Mouse (Mus musculus): ENCODE measurements around the gene Meioc. TPM values are rescaled to one million over a fixed set of nuclear protein-coding genes. Genes with fewer than 3 reads are reported as not detected.
"Not testable (repeated sequence)": the region's sequence is repeated elsewhere in the genome, so short reads cannot be mapped to it uniquely, and the experiment has no call there.

The Meioc gene
- total RNA-seq, 1 experiment = 9.8 TPM

DNA sequence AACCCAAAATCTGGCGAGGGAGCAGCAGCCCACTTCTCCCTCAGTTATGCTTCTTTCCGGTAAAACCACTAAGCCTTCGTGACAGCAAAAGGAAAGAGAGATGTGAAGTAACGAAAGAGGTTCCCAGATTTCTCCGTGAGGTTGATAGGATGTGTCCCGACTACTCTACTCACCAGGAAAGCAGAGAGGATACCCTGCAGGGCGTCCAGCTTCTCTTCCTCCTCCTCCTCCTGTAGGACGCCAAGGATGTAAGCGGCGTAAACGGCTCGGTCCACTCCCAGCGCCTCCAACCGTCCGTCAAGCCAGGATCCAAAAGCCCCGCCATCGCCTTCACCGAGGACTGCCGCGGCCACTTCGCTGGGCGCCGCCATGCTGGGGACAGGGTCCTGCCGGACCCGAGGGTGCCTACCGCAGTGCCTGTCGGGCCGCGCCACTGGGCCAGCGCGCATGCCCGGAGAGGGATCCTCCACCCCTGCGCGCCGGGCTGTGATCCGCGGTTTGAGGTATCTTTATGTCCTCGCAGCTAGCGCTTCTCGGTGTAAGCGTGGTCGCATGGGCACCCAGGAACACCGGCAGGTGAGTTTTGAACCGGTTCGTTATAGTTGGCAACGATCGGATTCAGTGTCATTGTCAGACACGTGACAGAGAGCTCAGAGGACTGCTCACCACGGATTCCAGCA lies 34.0 kb downstream of the Meioc start, which contains the start of gene Ccdc43:
Gene Ccdc43, minus strand, starts transcription at position 445 of the 680 bp plus-strand sequence.
- Histone ChIP-seq H3K4me3 (ENCODE audit: insufficient read depth in 1 of 2, low read depth in 1 of 2, low read length in 2 of 2, poor library complexity in 1 of 2, severe bottlenecking in 1 of 2) (peak within 1 kb of the TSS; percentile 93 to 96), H3K27ac (ENCODE audit: insufficient read depth, low read depth, low read length, poor library complexity, severe bottlenecking) (no peak within 1 kb of the TSS)
- in situ Hi-C loops (cut with MboI; ENCODE audit: low sequenced_read_pairs in 2 of 2, unreplicated experiment in 2 of 2) = no loop called here

DNA sequence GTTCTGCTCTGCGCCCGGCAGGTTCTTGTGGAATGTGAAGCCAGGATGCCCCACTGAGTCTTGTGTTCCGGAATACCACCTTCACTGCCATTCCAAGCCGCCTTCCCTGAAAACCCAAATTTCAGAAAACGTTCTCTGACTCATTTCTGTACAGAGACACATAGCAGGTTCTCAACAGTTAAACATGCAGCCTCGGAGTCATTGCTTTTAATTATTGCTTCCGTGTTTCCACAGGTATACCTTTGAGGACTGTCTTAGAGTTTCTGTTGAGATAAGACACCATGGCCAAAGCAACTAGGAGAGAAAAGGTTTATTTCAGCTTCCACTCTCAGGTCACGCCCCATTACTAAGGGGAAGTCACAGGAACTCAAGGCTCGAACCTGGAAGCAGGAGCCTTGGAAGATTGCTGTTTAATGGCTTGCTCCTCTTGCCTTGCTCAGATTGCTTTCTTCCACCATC lies 34.5 kb downstream of the Meioc start:
- no peak for TF ChIP-seq CHD2 (IDR thresholded peaks at IDR 0.05; ENCODE audit: low read depth, low read length)
- no peak for TF ChIP-seq MAFK (IDR thresholded peaks at IDR 0.05; ENCODE audit: insufficient read depth, low read depth, low read length)
- no peak for TF ChIP-seq HCFC1 (IDR thresholded peaks at IDR 0.05; ENCODE audit: borderline replicate concordance, insufficient read depth, low read length)
- TF ChIP-seq ZNF384 (IDR thresholded peaks at IDR 0.05; ENCODE audit: low read depth, low read length) = no peak
- no peak for TF ChIP-seq ZC3H11A (IDR thresholded peaks at IDR 0.05; ENCODE audit: borderline replicate concordance, low read depth, low read length)
- in situ Hi-C loops (cut with MboI; ENCODE audit: low sequenced_read_pairs in 2 of 2, unreplicated experiment in 2 of 2) = no loop called here
- peak overlapping the region; percentile 91 for H3K9ac ChIP-seq (ENCODE audit: insufficient read depth, low read depth, low read length, poor library complexity, severe bottlenecking)
- no peaks in the 10 kb centered on the region; a peak in 1 of 4 replicates for H3K4me1 ChIP-seq (ENCODE audit: control insufficient read depth in 2 of 2, insufficient read depth in 2 of 2, low read length in 2 of 2, poor library complexity in 1 of 2)
- no peaks in the 10 kb centered on the region; the same call in 1 of the 2 replicates for H3K36me3 ChIP-seq (ENCODE audit: control insufficient read depth, insufficient read depth, low read length, poor library complexity, severe bottlenecking)
- no peaks in the 10 kb centered on the region for H3K9me3 ChIP-seq (ENCODE audit: control insufficient read depth, insufficient read depth, low read depth, low read length)
- H3K27ac ChIP-seq (ENCODE audit: insufficient read depth, low read depth, low read length, poor library complexity, severe bottlenecking) = no peak overlapping the region
- DNase-seq (ENCODE audit: low read depth, low spot score) = no peak
- peak overlapping the region; percentile 93 to 96 for H3K4me3 ChIP-seq (ENCODE audit: insufficient read depth in 1 of 2, low read depth in 1 of 2, low read length in 2 of 2, poor library complexity in 1 of 2, severe bottlenecking in 1 of 2)

More for the DNA sequence above, 34.0 kb downstream of the Meioc start, which contains the start of gene Ccdc43:
- TF ChIP-seq ZC3H11A (IDR thresholded peaks at IDR 0.05; ENCODE audit: borderline replicate concordance, low read depth, low read length) (0 out of 2 replicates have a peak, but pooled peaks have one; percentile 2), MAFK (IDR thresholded peaks at IDR 0.05; ENCODE audit: insufficient read depth, low read depth, low read length) (no peak)
- DNase-seq (ENCODE audit: low read depth, low spot score) = peak; percentile 50
- peak within 1 kb of the TSS; percentile 91 for H3K9ac ChIP-seq (ENCODE audit: insufficient read depth, low read depth, low read length, poor library complexity, severe bottlenecking)
- no peaks in the 10 kb centered on the region; a peak in 1 of 4 replicates for H3K4me1 ChIP-seq (ENCODE audit: control insufficient read depth in 2 of 2, insufficient read depth in 2 of 2, low read length in 2 of 2, poor library complexity in 1 of 2)
- H3K9me3 ChIP-seq (ENCODE audit: control insufficient read depth, insufficient read depth, low read depth, low read length) = no peaks in the 10 kb centered on the region
- peaks cover 2% of the 10 kb centered on the region; the same call in 1 of the 2 replicates for H3K36me3 ChIP-seq (ENCODE audit: control insufficient read depth, insufficient read depth, low read length, poor library complexity, severe bottlenecking)

DNA sequence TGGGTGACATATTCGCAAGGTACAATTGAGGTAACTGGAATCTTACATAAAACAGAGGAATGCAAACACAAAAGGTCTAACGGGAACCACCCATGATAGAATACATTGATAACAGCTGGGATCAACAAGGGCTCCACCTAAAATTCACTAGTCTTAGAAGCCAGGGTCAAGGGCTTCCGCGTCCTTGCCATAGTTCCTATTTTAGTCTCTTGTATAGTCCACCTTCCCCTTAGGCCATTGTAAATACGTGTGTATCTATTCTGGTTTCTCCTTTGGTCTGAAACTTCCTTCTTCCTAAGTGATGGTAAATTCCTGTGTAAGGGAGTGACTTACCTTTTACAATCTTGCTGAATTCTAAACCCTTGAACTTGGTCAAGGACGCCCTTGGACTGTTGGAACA lies 38.7 kb downstream of the Meioc start:
- H3K9ac ChIP-seq (ENCODE audit: insufficient read depth, low read depth, low read length, poor library complexity, severe bottlenecking); H3K4me3 ChIP-seq (ENCODE audit: insufficient read depth in 1 of 2, low read depth in 1 of 2, low read length in 2 of 2, poor library complexity in 1 of 2, severe bottlenecking in 1 of 2); H3K27ac ChIP-seq (ENCODE audit: insufficient read depth, low read depth, low read length, poor library complexity, severe bottlenecking); H3K9me3 ChIP-seq (ENCODE audit: control insufficient read depth, insufficient read depth, low read depth, low read length); H3K4me1 ChIP-seq (ENCODE audit: control insufficient read depth in 2 of 2, insufficient read depth in 2 of 2, low read length in 2 of 2, poor library complexity in 1 of 2); DNase-seq (ENCODE audit: low read depth, low spot score); in situ Hi-C loops (cut with MboI; ENCODE audit: low sequenced_read_pairs in 2 of 2, unreplicated experiment in 2 of 2); H3K36me3 ChIP-seq (ENCODE audit: control insufficient read depth, insufficient read depth, low read length, poor library complexity, severe bottlenecking): not testable (repeated sequence)

DNA sequence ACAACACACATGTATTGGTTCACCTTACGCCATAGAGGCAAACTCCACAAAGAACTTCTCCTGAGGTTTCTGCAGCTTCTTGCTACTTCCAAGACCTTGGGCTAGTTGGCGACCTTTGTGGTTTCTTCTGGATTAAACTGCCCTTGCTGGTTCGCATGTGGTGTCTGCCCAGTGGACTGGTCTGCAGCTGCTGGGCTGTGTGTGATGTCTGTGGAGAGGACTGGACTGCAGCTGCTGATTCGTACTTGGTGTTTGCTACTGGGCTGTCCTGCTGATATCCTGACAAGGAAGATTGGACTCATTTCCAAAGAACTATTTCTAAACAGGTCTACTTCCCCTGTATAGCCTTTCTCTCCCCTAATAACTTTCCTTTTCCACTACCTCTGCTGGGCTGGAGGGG lies 48.9 kb downstream of the Meioc start:
- in situ Hi-C loops (cut with MboI; ENCODE audit: low sequenced_read_pairs in 2 of 2, unreplicated experiment in 2 of 2) = no loop called here

DNA sequence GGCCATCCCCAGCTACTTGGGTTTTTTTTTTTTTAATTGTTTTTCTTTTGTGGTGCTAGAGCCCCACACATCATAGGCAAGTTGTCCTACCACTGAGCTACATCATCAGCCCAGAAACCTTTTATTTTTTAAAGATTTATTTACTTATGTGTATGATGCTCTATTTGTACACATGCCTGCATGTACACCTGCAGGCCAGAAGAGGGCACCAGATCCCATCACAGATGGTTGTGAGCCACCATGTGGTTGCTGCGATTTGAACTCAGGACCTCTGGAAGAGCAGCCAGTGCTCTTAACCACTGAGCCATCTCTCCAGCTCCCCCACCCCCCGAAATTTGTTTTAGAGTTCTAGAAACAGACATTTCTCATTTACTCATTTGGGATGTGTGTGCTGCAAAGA lies 51.1 kb downstream of the Meioc start:
- H3K27ac ChIP-seq (ENCODE audit: insufficient read depth, low read depth, low read length, poor library complexity, severe bottlenecking); H3K36me3 ChIP-seq (ENCODE audit: control insufficient read depth, insufficient read depth, low read length, poor library complexity, severe bottlenecking); H3K4me1 ChIP-seq (ENCODE audit: control insufficient read depth in 2 of 2, insufficient read depth in 2 of 2, low read length in 2 of 2, poor library complexity in 1 of 2); H3K4me3 ChIP-seq (ENCODE audit: insufficient read depth in 1 of 2, low read depth in 1 of 2, low read length in 2 of 2, poor library complexity in 1 of 2, severe bottlenecking in 1 of 2); H3K9me3 ChIP-seq (ENCODE audit: control insufficient read depth, insufficient read depth, low read depth, low read length); in situ Hi-C loops (cut with MboI; ENCODE audit: low sequenced_read_pairs in 2 of 2, unreplicated experiment in 2 of 2); DNase-seq (ENCODE audit: low read depth, low spot score); H3K9ac ChIP-seq (ENCODE audit: insufficient read depth, low read depth, low read length, poor library complexity, severe bottlenecking): not testable (repeated sequence)

More for the DNA sequence above, 48.9 kb downstream of the Meioc start:
- TF ChIP-seq MAFK (IDR thresholded peaks at IDR 0.05; ENCODE audit: insufficient read depth, low read depth, low read length) (no peak), ZNF384 (IDR thresholded peaks at IDR 0.05; ENCODE audit: low read depth, low read length) (no peak), ZC3H11A (IDR thresholded peaks at IDR 0.05; ENCODE audit: borderline replicate concordance, low read depth, low read length) (no peak), CHD2 (IDR thresholded peaks at IDR 0.05; ENCODE audit: low read depth, low read length) (no peak), HCFC1 (IDR thresholded peaks at IDR 0.05; ENCODE audit: borderline replicate concordance, insufficient read depth, low read length) (no peak)
- no peak for DNase-seq (ENCODE audit: low read depth, low spot score)
- Histone ChIP-seq H3K27ac (ENCODE audit: insufficient read depth, low read depth, low read length, poor library complexity, severe bottlenecking) (no peak overlapping the region), H3K36me3 (ENCODE audit: control insufficient read depth, insufficient read depth, low read length, poor library complexity, severe bottlenecking) (no peaks in the 10 kb centered on the region), H3K4me1 (ENCODE audit: control insufficient read depth in 2 of 2, insufficient read depth in 2 of 2, low read length in 2 of 2, poor library complexity in 1 of 2) (no peaks in the 10 kb centered on the region), H3K9me3 (ENCODE audit: control insufficient read depth, insufficient read depth, low read depth, low read length) (no peaks in the 10 kb centered on the region), H3K4me3 (ENCODE audit: insufficient read depth in 1 of 2, low read depth in 1 of 2, low read length in 2 of 2, poor library complexity in 1 of 2, severe bottlenecking in 1 of 2) (no peak overlapping the region), H3K9ac (ENCODE audit: insufficient read depth, low read depth, low read length, poor library complexity, severe bottlenecking) (no peak overlapping the region)
